Mouse (Mus musculus) thymus, adult 2 months (tissue): ENCODE data around the gene Il17rc.

Experiments
- CTCF ChIP-seq: fragments of 200-500 bp; IDR thresholded peaks from 2 replicates; pipeline ENCODE4 v1.5.1; 2012; ENCODE audit warnings: mild to moderate bottlenecking, control low read depth, low read length, moderate library complexity, borderline replicate concordance; ENCODE audit not compliant: control insufficient read depth, poor library complexity, insufficient read depth; ENCODE audit errors: extremely low read depth
- POLR2A ChIP-seq: fragments of 200-500 bp; IDR thresholded peaks from 2 replicates; pipeline ENCODE4 v1.6.1; 2012; ENCODE audit warnings: mild to moderate bottlenecking, low read length, control low read depth, moderate library complexity; ENCODE audit not compliant: control insufficient read depth, poor library complexity, insufficient read depth; ENCODE audit errors: extremely low read depth

GRCm38 (mm10) chr6:113472061-113472460, 834 bp downstream of the Il17rc start:
- TF ChIP-seq CTCF (no peak), POLR2A (no peak)
